Mouse (Mus musculus) MEL-GATA-1-ER (cell line): ENCODE results near the gene Rpl24.

Source experiments
- DNase-seq: peaks from one replicate; pipeline ENCODE4 v3.0.0-alpha.2; 2012; ENCODE audit warnings: low read depth; ENCODE audit errors: extremely low read depth

Gene Rpl24

GRCm38 (mm10) chr16:55971735-55972615 is 5.9 kb downstream of the Rpl24 start:
- DNase-seq: no peak

GRCm38 (mm10) chr16:55972626-55973201 is 6.6 kb downstream of the Rpl24 start:
- DNase-seq: no peak

- DNase-seq: peak; percentile 95
Measured at GRCm38 (mm10) chr16:55973431-55974255, 7.6 kb downstream of the Rpl24 start, which contains the start of gene Zbtb11. Zbtb11 (plus strand) TSS chr16:55973883.

GRCm38 (mm10) chr16:55974256-55974902 is 8.3 kb downstream of the Rpl24 start:
- DNase-seq: no peak

- no peak for DNase-seq
Measured at GRCm38 (mm10) chr16:55974903-55975285, 8.8 kb downstream of the Rpl24 start.

GRCm38 (mm10) chr16:55986001-55986400 is 19.9 kb downstream of the Rpl24 start:
- DNase-seq: no peak

GRCm38 (mm10) chr16:55990311-55990710 is 24.2 kb downstream of the Rpl24 start:
- no peak for DNase-seq

- DNase-seq: no peak
Measured at GRCm38 (mm10) chr16:55994235-55994634, 28.2 kb downstream of the Rpl24 start.

- DNase-seq: no peak
Measured at GRCm38 (mm10) chr16:56006798-56007197, 40.7 kb downstream of the Rpl24 start.

GRCm38 (mm10) chr16:56008862-56009261 is 42.8 kb downstream of the Rpl24 start:
- DNase-seq: no peak

- no peak for DNase-seq
Measured at GRCm38 (mm10) chr16:56012789-56013743, 47.0 kb downstream of the Rpl24 start.

GRCm38 (mm10) chr16:56014076-56014475 is 48.0 kb downstream of the Rpl24 start:
- no peak for DNase-seq

- DNase-seq: no peak
Measured at GRCm38 (mm10) chr16:56019660-56020059, 53.6 kb downstream of the Rpl24 start.
